Mouse (Mus musculus): ENCODE data around the gene Olfr1424. TPM values are rescaled to one million over a fixed set of nuclear protein-coding genes. Genes with fewer than 3 reads are reported as not detected.

The Olfr1424 gene
- polyA plus RNA-seq, 1 experiment from 2014 or later = not detected

- Histone ChIP-seq H3K9ac (ENCODE audit: low read depth, low read length) (peak overlapping the region; percentile 76; the same call in 1 of the 2 replicates), H3K4me1 (ENCODE audit: control insufficient read depth, insufficient read depth, low read length) (peaks cover 4% of the 10 kb centered on the region; the same call in 1 of the 2 replicates), H3K27me3 (ENCODE audit: control insufficient read depth, insufficient read depth, low read length) (no peaks in the 10 kb centered on the region), H3K27ac (ENCODE audit: low read depth, low read length) (peak overlapping the region; percentile 89), H3K36me3 (ENCODE audit: control insufficient read depth, insufficient read depth, low read length) (no peaks in the 10 kb centered on the region), H3K9me3 (ENCODE audit: control insufficient read depth, low read length) (no peaks in the 10 kb centered on the region), H3K4me2 (replicated peaks; ENCODE audit: low read depth, low read length) (peak overlapping the region; percentile 65), H3K4me3 (ENCODE audit: low read length) (peak overlapping the region; percentile 67)
- WGBS = under 1% methylated on average over 26 of the region's 26 CpGs
- peak; percentile 50 for ATAC-seq (ENCODE audit: low FRiP score, low TSS enrichment)
Observed at GRCm38 (mm10) chr19:12010916-12011559, 51.4 kb downstream of the Olfr1424 start.

GRCm38 (mm10) chr19:12010281-12010771 is 52.2 kb downstream of the Olfr1424 start:
- H3K4me3 ChIP-seq (ENCODE audit: low read length) = peak overlapping the region; percentile 67
- 0% methylated on average over 24 of the region's 24 CpGs for WGBS
- peak overlapping the region; percentile 89 for H3K27ac ChIP-seq (ENCODE audit: low read depth, low read length)
- H3K4me1 ChIP-seq (ENCODE audit: control insufficient read depth, insufficient read depth, low read length) = peaks cover 4% of the 10 kb centered on the region; the same call in 1 of the 2 replicates
- H3K36me3 ChIP-seq (ENCODE audit: control insufficient read depth, insufficient read depth, low read length) = no peaks in the 10 kb centered on the region
- H3K27me3 ChIP-seq (ENCODE audit: control insufficient read depth, insufficient read depth, low read length) = no peaks in the 10 kb centered on the region
- H3K9me3 ChIP-seq (ENCODE audit: control insufficient read depth, low read length) = no peaks in the 10 kb centered on the region
- peak overlapping the region; percentile 59 for H3K4me2 ChIP-seq (replicated peaks; ENCODE audit: low read depth, low read length)
- ATAC-seq (ENCODE audit: low FRiP score, low TSS enrichment) = peak; percentile 29
- peak overlapping the region; percentile 76 for H3K9ac ChIP-seq (ENCODE audit: low read depth, low read length)

GRCm38 (mm10) chr19:12009501-12010280 is 52.8 kb downstream of the Olfr1424 start:
- Histone ChIP-seq H3K27me3 (ENCODE audit: control insufficient read depth, insufficient read depth, low read length) (no peaks in the 10 kb centered on the region), H3K9me3 (ENCODE audit: control insufficient read depth, low read length) (no peaks in the 10 kb centered on the region), H3K27ac (ENCODE audit: low read depth, low read length) (peak overlapping the region; percentile 89), H3K4me1 (ENCODE audit: control insufficient read depth, insufficient read depth, low read length) (peaks cover 5% of the 10 kb centered on the region; the same call in 1 of the 2 replicates), H3K4me2 (replicated peaks; ENCODE audit: low read depth, low read length) (peak overlapping the region; percentile 59), H3K4me3 (ENCODE audit: low read length) (peak overlapping the region; percentile 67), H3K36me3 (ENCODE audit: control insufficient read depth, insufficient read depth, low read length) (no peaks in the 10 kb centered on the region), H3K9ac (ENCODE audit: low read depth, low read length) (peak overlapping the region; percentile 76)
- WGBS = under 1% methylated on average over 24 of the region's 24 CpGs
- ATAC-seq (ENCODE audit: low FRiP score, low TSS enrichment) = peak; percentile 8; the same call in 1 of the 2 replicates

Other genes starting within 250 kb of the Olfr1424 start
- 19.8 and 20.9 TPM in 2 replicates for gene Stx3, start 243.3 kb downstream of the Olfr1424 start, polyA plus RNA-seq (2014; fragmentation: Nextera tagmentation; extraction: Ambion mirVana)
- gene Olfr1417, start 223.5 kb downstream of the Olfr1424 start, polyA plus RNA-seq (2014; fragmentation: Nextera tagmentation; extraction: Ambion mirVana) = 0.12 TPM in 1 of 2 replicates, not detected in the other
- gene Olfr1418, start 201.6 kb downstream of the Olfr1424 start, polyA plus RNA-seq (2014; fragmentation: Nextera tagmentation; extraction: Ambion mirVana) = not detected in 2 replicates
- gene Olfr1419, start 187.6 kb downstream of the Olfr1424 start, polyA plus RNA-seq (2014; fragmentation: Nextera tagmentation; extraction: Ambion mirVana) = not detected in 2 replicates
- gene Olfr1420, start 176.1 kb downstream of the Olfr1424 start, polyA plus RNA-seq (2014; fragmentation: Nextera tagmentation; extraction: Ambion mirVana) = 0.13 and 0.24 TPM in 2 replicates
- gene Patl1, start 150.3 kb downstream of the Olfr1424 start, polyA plus RNA-seq (2014; fragmentation: Nextera tagmentation; extraction: Ambion mirVana) = 15.8 and 23.6 TPM in 2 replicates
- gene Osbp, start 96.7 kb downstream of the Olfr1424 start, polyA plus RNA-seq (2014; fragmentation: Nextera tagmentation; extraction: Ambion mirVana) = 7.5 and 9.4 TPM in 2 replicates
- gene Olfr1423, start 21.4 kb downstream of the Olfr1424 start, polyA plus RNA-seq (2014; fragmentation: Nextera tagmentation; extraction: Ambion mirVana) = not detected in 2 replicates
- not detected in 2 replicates for gene Olfr1425, start 15.0 kb upstream of the Olfr1424 start, polyA plus RNA-seq (2014; fragmentation: Nextera tagmentation; extraction: Ambion mirVana)
- not detected in 2 replicates for gene Olfr1426, start 29.3 kb upstream of the Olfr1424 start, polyA plus RNA-seq (2014; fragmentation: Nextera tagmentation; extraction: Ambion mirVana)
- gene Olfr1427, start 40.7 kb upstream of the Olfr1424 start, polyA plus RNA-seq (2014; fragmentation: Nextera tagmentation; extraction: Ambion mirVana) = not detected in 2 replicates
- not detected in 2 replicates for gene Olfr1428, start 53.2 kb upstream of the Olfr1424 start, polyA plus RNA-seq (2014; fragmentation: Nextera tagmentation; extraction: Ambion mirVana)
- gene Olfr76, start 60.5 kb upstream of the Olfr1424 start, polyA plus RNA-seq (2014; fragmentation: Nextera tagmentation; extraction: Ambion mirVana) = not detected in 2 replicates
- gene Olfr1555-ps1, start 107.4 kb upstream of the Olfr1424 start, polyA plus RNA-seq (2014; fragmentation: Nextera tagmentation; extraction: Ambion mirVana) = not detected in 2 replicates
- gene Olfr1431, start 138.0 kb upstream of the Olfr1424 start, polyA plus RNA-seq (2014; fragmentation: Nextera tagmentation; extraction: Ambion mirVana) = not detected in 2 replicates
- not detected in 2 replicates for gene Olfr1432, start 169.9 kb upstream of the Olfr1424 start, polyA plus RNA-seq (2014; fragmentation: Nextera tagmentation; extraction: Ambion mirVana)
- gene Olfr262, start 179.0 kb upstream of the Olfr1424 start, polyA plus RNA-seq (2014; fragmentation: Nextera tagmentation; extraction: Ambion mirVana) = not detected in 2 replicates
- not detected in 2 replicates for gene Olfr235, start 198.3 kb upstream of the Olfr1424 start, polyA plus RNA-seq (2014; fragmentation: Nextera tagmentation; extraction: Ambion mirVana)
- gene Olfr1434, start 217.2 kb upstream of the Olfr1424 start, polyA plus RNA-seq (2014; fragmentation: Nextera tagmentation; extraction: Ambion mirVana) = not detected in 2 replicates
- gene Olfr1436, start 236.4 kb upstream of the Olfr1424 start, polyA plus RNA-seq (2014; fragmentation: Nextera tagmentation; extraction: Ambion mirVana) = not detected in 2 replicates